In genomic region chr11:119105748-119106147, GRCm38 (mm10) we compare ENCODE assay signal across 10 mouse cellular contexts. TPM values are rescaled to one million over a fixed set of nuclear protein-coding genes. Genes with fewer than 3 reads are reported as not detected.
A peak's percentile ranks its signal among the peaks of the same experiment; 100 is the strongest.
DNase-seq lines count a peak whose midpoint lies in the region; ATAC-seq and TF ChIP-seq lines count a peak whose summit lies in the region.
"Had no signal": no experiment of that assay in that cellular context is flagged by ENCODE, and none has a peak within 500 bp of the region (broad histone marks: within the 10 kb centered on the region; RNA-seq: fewer than 3 reads in every experiment).

No protein-coding gene starts in this region.

- no peak for TF ChIP-seq CTCF in layer of hippocampus, adult 2 months (conservative IDR thresholded peaks at IDR 0.05)
- no peak for TF ChIP-seq CTCF in left cerebral cortex, adult 2 months (IDR thresholded peaks at IDR 0.05)

- DNase-seq in layer of hippocampus, adult 2 months (ENCODE audit: low spot score in 2 of 2): no peak
- no peak for DNase-seq in layer of hippocampus, adult 8-10 months (ENCODE audit: low spot score in 2 of 2)
- peak; percentile 53 to 61 for DNase-seq in adrenal gland, postnatal 36 days
- DNase-seq in left cerebral cortex, adult 2 months (ENCODE audit: extremely low spot score in 1 of 2, low spot score in 2 of 2): no peak
- no peak for DNase-seq in yolk sac, embryonic 10.5 days (ENCODE audit: low spot score)
- DNase-seq: layer of hippocampus, adult 9-11 months had no signal

- H3K9ac ChIP-seq in forebrain, embryonic 12.5 days: no peak overlapping the region
- no peak overlapping the region for H3K9ac ChIP-seq in forebrain, embryonic 13.5 days
- H3K9ac ChIP-seq in intestine, embryonic 15.5 days: no peak overlapping the region
- H3K9ac ChIP-seq: stomach, embryonic 15.5 days had no signal

- no peak overlapping the region for H3K27ac ChIP-seq in forebrain, embryonic 12.5 days
- no peak overlapping the region for H3K27ac ChIP-seq in forebrain, embryonic 13.5 days
- H3K27ac ChIP-seq in layer of hippocampus, adult 2 months: 0 out of 2 replicates have a peak overlapping the region, but pooled peaks have one; percentile 7
- H3K27ac ChIP-seq in intestine, embryonic 15.5 days: peak overlapping the region; percentile 66
- no peak overlapping the region; the same call in 1 of the 2 replicates for H3K27ac ChIP-seq in left cerebral cortex, adult 2 months
- H3K27ac ChIP-seq: stomach, embryonic 15.5 days had no signal

- H3K9me3 ChIP-seq in forebrain, embryonic 12.5 days: no peaks in the 10 kb centered on the region
- H3K9me3 ChIP-seq in forebrain, embryonic 13.5 days (replicated peaks): no peaks in the 10 kb centered on the region
- H3K9me3 ChIP-seq in intestine, embryonic 15.5 days: no peaks in the 10 kb centered on the region
- H3K9me3 ChIP-seq: stomach, embryonic 15.5 days had no signal

- intact Hi-C loops in left cerebral cortex, adult 2 months (cut with DNase I): no loop called here

- H3K4me3 ChIP-seq in forebrain, embryonic 12.5 days (replicated peaks): no peak overlapping the region
- no peak overlapping the region for H3K4me3 ChIP-seq in forebrain, embryonic 13.5 days
- no peak overlapping the region for H3K4me3 ChIP-seq in layer of hippocampus, adult 2 months
- H3K4me3 ChIP-seq in intestine, embryonic 15.5 days (replicated peaks): no peak overlapping the region
- no peak overlapping the region for H3K4me3 ChIP-seq in left cerebral cortex, adult 2 months
- H3K4me3 ChIP-seq: stomach, embryonic 15.5 days had no signal

- H3K36me3 ChIP-seq in forebrain, embryonic 12.5 days (replicated peaks): no peaks in the 10 kb centered on the region
- no peaks in the 10 kb centered on the region for H3K36me3 ChIP-seq in forebrain, embryonic 13.5 days (ENCODE audit: poor library complexity, severe bottlenecking)
- no peaks in the 10 kb centered on the region for H3K36me3 ChIP-seq in intestine, embryonic 15.5 days
- H3K36me3 ChIP-seq: stomach, embryonic 15.5 days had no signal

- 0 out of 2 replicates have a peak, but pooled peaks have one; percentile 39 for ATAC-seq in forebrain, embryonic 12.5 days (ENCODE audit: low FRiP score)
- no peak for ATAC-seq in forebrain, embryonic 13.5 days
- peak; percentile 48 for ATAC-seq in intestine, embryonic 15.5 days

- peaks cover 7% of the 10 kb centered on the region; the same call in 1 of the 2 replicates for H3K4me1 ChIP-seq in forebrain, embryonic 12.5 days
- peaks cover 7% of the 10 kb centered on the region for H3K4me1 ChIP-seq in forebrain, embryonic 13.5 days
- H3K4me1 ChIP-seq in intestine, embryonic 15.5 days (replicated peaks): peaks cover 18% of the 10 kb centered on the region

- no peak overlapping the region for H3K4me2 ChIP-seq in forebrain, embryonic 12.5 days
- H3K4me2 ChIP-seq in forebrain, embryonic 13.5 days: no peak overlapping the region
- peak overlapping the region; percentile 24 for H3K4me2 ChIP-seq in intestine, embryonic 15.5 days (replicated peaks)
- H3K4me2 ChIP-seq: stomach, embryonic 15.5 days had no signal

- 53% methylated on average over 8 of the region's 8 CpGs for WGBS in forebrain, embryonic 12.5 days
- WGBS in forebrain, embryonic 13.5 days: 60% methylated on average over 8 of the region's 8 CpGs
- WGBS in intestine, embryonic 15.5 days: 16% methylated on average over 8 of the region's 8 CpGs

- H3K27me3 ChIP-seq in forebrain, embryonic 12.5 days: peaks cover 11% of the 10 kb centered on the region
- 0 out of 2 replicates have a peak, but pooled peaks cover 4% of the 10 kb centered on the region for H3K27me3 ChIP-seq in forebrain, embryonic 13.5 days
- no peaks in the 10 kb centered on the region for H3K27me3 ChIP-seq in intestine, embryonic 15.5 days (replicated peaks)

RNA-seq across cellular contexts. Expression of gene Cbx4, which starts 19.7 kb away (rescaled TPM):
- polyA plus RNA-seq in forebrain, embryonic 12.5 days (2016; fragmentation: Nextera tagmentation; extraction: Ambion mirVana): 12.7 and 14.5 TPM in 2 replicates
- polyA plus RNA-seq in forebrain, embryonic 13.5 days (2015; fragmentation: Nextera tagmentation; extraction: Ambion mirVana): 10.2 and 11.5 TPM in 2 replicates
- total RNA-seq in layer of hippocampus, adult 2 months (2021): 10 to 100 TPM; 53.7 to 60.4 TPM
- total RNA-seq in layer of hippocampus, adult 8-10 months (2022): 10 to 100 TPM; 40.7 to 47.2 (median 44.0) TPM
- 100 to 1,000 TPM; 200 to 332 TPM for total RNA-seq in adrenal gland, postnatal 36 days (2021)
- 10.7 and 11.2 TPM in 2 replicates for polyA plus RNA-seq in intestine, embryonic 15.5 days (2015; fragmentation: Nextera tagmentation; extraction: Ambion mirVana)
- total RNA-seq in left cerebral cortex, adult 2 months (2021): 10 to 100 TPM; 51.4 to 54.3 TPM

Comparison
In these comparisons a context has a peak if more than half of its experiments do, and no peak if none do; other contexts are left out.
1. H3K27ac ChIP-seq: peak in layer of hippocampus, adult 2 months (single experiment) and intestine, embryonic 15.5 days (single experiment); none in forebrain, embryonic 12.5 days (single experiment), forebrain, embryonic 13.5 days (single experiment) and left cerebral cortex, adult 2 months (single experiment).
2. DNase-seq: peak in adrenal gland, postnatal 36 days (2 of 2); none in layer of hippocampus, adult 2 months (0 of 2), layer of hippocampus, adult 8-10 months (0 of 2), left cerebral cortex, adult 2 months (0 of 2) and yolk sac, embryonic 10.5 days (single experiment).